Mouse (Mus musculus): ENCODE measurements around the gene Gfra4. TPM values are rescaled to one million over a fixed set of nuclear protein-coding genes. Genes with fewer than 3 reads are reported as not detected.
A peak's percentile ranks its signal among the peaks of the same experiment; 100 is the strongest.

Gene Gfra4
- 3.2 and 3.4 TPM in 2 replicates for polyA plus RNA-seq (2015; fragmentation: Nextera tagmentation; extraction: Ambion mirVana)

DNA sequence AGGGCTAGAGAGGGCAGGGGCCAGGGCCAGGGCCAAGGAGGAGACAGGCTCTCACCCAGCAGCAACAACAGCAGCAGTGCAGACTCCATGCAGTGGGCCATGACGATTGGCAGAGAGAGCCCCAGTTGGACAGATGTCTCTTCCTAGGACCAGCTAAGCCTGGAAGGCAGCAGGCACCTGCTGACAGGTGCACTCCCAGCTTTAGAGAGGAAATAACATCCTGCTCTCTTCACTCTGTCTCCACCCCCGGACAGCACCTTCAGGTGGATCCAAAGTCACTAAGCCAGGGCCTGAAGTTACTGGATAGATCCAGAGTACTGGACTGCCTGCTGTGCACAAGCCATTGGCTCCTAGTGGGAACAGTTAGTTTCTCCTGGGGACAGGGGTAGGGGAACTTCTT lies at the start of gene Gfra4:
Gfra4 (minus strand) TSS at position 101 of the 400 bp plus-strand sequence.
- Histone ChIP-seq H3K9me3 (no peaks in the 10 kb centered on the region), H3K27ac (replicated peaks) (no peak within 1 kb of the TSS), H3K4me2 (peak within 1 kb of the TSS; percentile 94; the same call in 1 of the 2 replicates), H3K27me3 (replicated peaks) (peaks cover 58% of the 10 kb centered on the region), H3K4me1 (peaks cover 26% of the 10 kb centered on the region), H3K4me3 (no peak within 1 kb of the TSS), H3K9ac (no peak within 1 kb of the TSS), H3K36me3 (no peaks in the 10 kb centered on the region)
- ATAC-seq (ENCODE audit: extremely low read depth, insufficient number of reproducible peaks, low FRiP score, low TSS enrichment) = no peak
- 59% methylated on average over 2 of the region's 2 CpGs for WGBS

GRCm38 (mm10) chr2:131090852-131091251 lies 48.0 kb upstream of the Gfra4 start:
- Histone ChIP-seq H3K4me3 (no peak overlapping the region), H3K4me2 (no peak overlapping the region), H3K27me3 (replicated peaks) (no peaks in the 10 kb centered on the region), H3K27ac (replicated peaks) (peak overlapping the region; percentile 15; the same call in 1 of the 2 replicates), H3K9ac (no peak overlapping the region), H3K36me3 (no peaks in the 10 kb centered on the region), H3K9me3 (no peaks in the 10 kb centered on the region), H3K4me1 (peaks cover 2% of the 10 kb centered on the region; the same call in 1 of the 2 replicates)
- 64% methylated on average over 3 of the region's 3 CpGs for WGBS
- ATAC-seq (ENCODE audit: extremely low read depth, insufficient number of reproducible peaks, low FRiP score, low TSS enrichment) = no peak

DNA sequence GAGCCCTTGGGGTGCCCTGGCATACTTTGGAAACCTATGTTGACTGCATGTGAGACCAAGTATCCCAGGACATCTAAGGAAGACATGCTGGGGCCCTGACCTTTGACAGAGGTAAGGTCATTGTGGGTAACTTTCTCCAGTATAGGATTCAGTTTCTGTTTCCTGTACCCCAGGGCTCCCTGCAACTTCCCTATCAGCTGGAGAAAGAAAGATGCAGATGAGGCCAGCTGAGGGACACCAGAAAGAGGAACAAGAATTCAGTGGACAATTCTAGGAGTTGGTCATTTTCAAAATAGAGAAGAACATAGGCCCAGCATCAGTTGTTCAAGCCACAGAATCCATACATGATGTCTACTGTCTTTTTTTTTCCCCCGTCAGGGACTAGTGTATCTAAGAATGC lies 46.7 kb upstream of the Gfra4 start:
- H3K27me3 ChIP-seq (replicated peaks) = peaks cover 3% of the 10 kb centered on the region; the same call in 1 of the 2 replicates
- ATAC-seq (ENCODE audit: extremely low read depth, insufficient number of reproducible peaks, low FRiP score, low TSS enrichment) = no peak
- 80% methylated on average over 1 of the region's 1 CpGs for WGBS
- H3K9me3 ChIP-seq = no peaks in the 10 kb centered on the region
- no peaks in the 10 kb centered on the region for H3K4me1 ChIP-seq
- no peak overlapping the region for H3K9ac ChIP-seq
- H3K36me3 ChIP-seq = no peaks in the 10 kb centered on the region
- no peak overlapping the region for H3K27ac ChIP-seq (replicated peaks)
- no peak overlapping the region for H3K4me2 ChIP-seq
- H3K4me3 ChIP-seq = no peak overlapping the region

GRCm38 (mm10) chr2:131088581-131088980 lies 45.7 kb upstream of the Gfra4 start:
- Histone ChIP-seq H3K9me3 (no peaks in the 10 kb centered on the region), H3K36me3 (no peaks in the 10 kb centered on the region), H3K4me1 (no peaks in the 10 kb centered on the region), H3K27ac (replicated peaks) (no peak overlapping the region), H3K4me3 (no peak overlapping the region), H3K27me3 (replicated peaks) (peaks cover 3% of the 10 kb centered on the region; the same call in 1 of the 2 replicates), H3K4me2 (no peak overlapping the region), H3K9ac (no peak overlapping the region)
- no peak for ATAC-seq (ENCODE audit: extremely low read depth, insufficient number of reproducible peaks, low FRiP score, low TSS enrichment)
- 68% methylated on average over 4 of the region's 4 CpGs for WGBS

DNA sequence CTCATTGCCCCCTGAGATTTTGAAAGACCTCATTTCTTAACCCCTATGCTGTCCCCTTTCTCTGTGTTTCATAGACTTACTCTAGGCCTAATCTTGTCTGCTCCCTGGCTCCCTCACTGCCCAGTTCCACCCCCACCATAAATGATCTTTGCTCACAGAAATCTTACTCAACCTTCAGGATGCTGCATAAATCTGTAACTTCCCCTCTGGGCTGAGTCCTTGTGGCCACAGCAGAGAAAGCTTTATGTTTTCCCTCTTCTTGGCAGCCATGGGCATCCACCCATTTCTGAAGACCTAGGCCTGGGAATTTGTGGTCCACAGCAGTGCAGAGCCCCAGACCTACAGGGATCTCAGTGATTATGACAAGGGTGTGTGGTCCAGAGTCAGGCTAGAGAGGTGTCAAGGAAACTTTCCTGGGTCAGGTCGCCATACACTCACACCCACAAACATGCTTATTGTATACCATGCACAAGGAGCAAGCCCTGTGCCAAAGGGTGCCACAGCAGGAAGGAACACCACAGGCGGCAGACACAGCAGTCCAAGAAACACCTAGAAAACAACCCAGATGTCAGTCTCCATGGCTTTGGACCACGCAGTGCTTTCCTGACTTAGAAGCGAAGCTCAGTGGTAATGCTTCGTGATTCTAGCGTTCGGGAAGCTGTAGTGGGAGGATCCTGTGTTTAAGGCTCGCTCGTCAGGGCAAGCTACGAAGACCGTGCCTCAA lies 43.9 kb upstream of the Gfra4 start, which contains the start of gene Siglec1:
Siglec1 (minus strand) TSS at position 99 of the 724 bp plus-strand sequence.
- Histone ChIP-seq H3K9me3 (no peaks in the 10 kb centered on the region), H3K36me3 (no peaks in the 10 kb centered on the region), H3K9ac (no peak within 1 kb of the TSS), H3K27me3 (replicated peaks) (peaks cover 3% of the 10 kb centered on the region; the same call in 1 of the 2 replicates), H3K27ac (replicated peaks) (no peak within 1 kb of the TSS), H3K4me1 (no peaks in the 10 kb centered on the region), H3K4me3 (no peak within 1 kb of the TSS), H3K4me2 (no peak within 1 kb of the TSS)
- WGBS = 80% methylated on average over 11 of the region's 11 CpGs
- ATAC-seq (ENCODE audit: extremely low read depth, insufficient number of reproducible peaks, low FRiP score, low TSS enrichment) = no peak

GRCm38 (mm10) chr2:131084206-131084605 lies 41.3 kb upstream of the Gfra4 start:
- no peak for ATAC-seq (ENCODE audit: extremely low read depth, insufficient number of reproducible peaks, low FRiP score, low TSS enrichment)
- 69% methylated on average over 4 of the region's 4 CpGs for WGBS

GRCm38 (mm10) chr2:131080507-131080906 lies 37.6 kb upstream of the Gfra4 start:
- H3K4me2 ChIP-seq = no peak overlapping the region
- ATAC-seq (ENCODE audit: extremely low read depth, insufficient number of reproducible peaks, low FRiP score, low TSS enrichment) = no peak
- H3K4me1 ChIP-seq = no peaks in the 10 kb centered on the region
- WGBS = 51% methylated on average over 5 of the region's 5 CpGs
- H3K9me3 ChIP-seq = no peaks in the 10 kb centered on the region
- H3K4me3 ChIP-seq = no peak overlapping the region
- no peak overlapping the region for H3K27ac ChIP-seq (replicated peaks)
- no peak overlapping the region for H3K9ac ChIP-seq
- peaks cover 28% of the 10 kb centered on the region for H3K27me3 ChIP-seq (replicated peaks)
- no peaks in the 10 kb centered on the region for H3K36me3 ChIP-seq

More at GRCm38 (mm10) chr2:131084206-131084605, 41.3 kb upstream of the Gfra4 start:
- Histone ChIP-seq H3K4me2 (no peak overlapping the region), H3K36me3 (no peaks in the 10 kb centered on the region), H3K4me3 (no peak overlapping the region), H3K9me3 (no peaks in the 10 kb centered on the region), H3K27me3 (replicated peaks) (peaks cover 10% of the 10 kb centered on the region), H3K4me1 (no peaks in the 10 kb centered on the region), H3K27ac (replicated peaks) (no peak overlapping the region), H3K9ac (no peak overlapping the region)

DNA sequence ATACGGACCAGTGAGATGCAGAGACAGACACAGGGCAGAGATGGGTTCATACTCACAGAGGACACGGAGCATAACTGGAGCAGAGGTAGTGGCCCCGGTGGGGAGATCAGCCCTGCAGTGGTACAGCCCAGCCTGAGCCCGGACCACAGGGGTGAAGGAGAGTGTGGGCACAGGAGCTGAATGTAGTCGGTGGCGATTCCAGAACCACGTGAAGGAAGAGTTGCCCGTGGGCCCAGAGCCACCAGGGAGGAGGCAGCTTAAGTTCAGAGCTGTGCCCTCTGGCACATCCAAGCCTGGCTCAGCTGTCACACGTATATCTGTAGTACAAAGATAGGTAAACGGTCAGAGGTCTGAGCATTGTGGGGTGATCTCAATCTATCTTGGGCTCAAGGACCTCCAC lies 29.6 kb upstream of the Gfra4 start:
- Histone ChIP-seq H3K36me3 (no peaks in the 10 kb centered on the region), H3K9ac (no peak overlapping the region), H3K9me3 (no peaks in the 10 kb centered on the region), H3K4me1 (no peaks in the 10 kb centered on the region), H3K4me3 (no peak overlapping the region), H3K4me2 (no peak overlapping the region), H3K27ac (replicated peaks) (no peak overlapping the region), H3K27me3 (replicated peaks) (peaks cover 50% of the 10 kb centered on the region)
- ATAC-seq (ENCODE audit: extremely low read depth, insufficient number of reproducible peaks, low FRiP score, low TSS enrichment) = no peak
- WGBS = 69% methylated on average over 10 of the region's 10 CpGs

DNA sequence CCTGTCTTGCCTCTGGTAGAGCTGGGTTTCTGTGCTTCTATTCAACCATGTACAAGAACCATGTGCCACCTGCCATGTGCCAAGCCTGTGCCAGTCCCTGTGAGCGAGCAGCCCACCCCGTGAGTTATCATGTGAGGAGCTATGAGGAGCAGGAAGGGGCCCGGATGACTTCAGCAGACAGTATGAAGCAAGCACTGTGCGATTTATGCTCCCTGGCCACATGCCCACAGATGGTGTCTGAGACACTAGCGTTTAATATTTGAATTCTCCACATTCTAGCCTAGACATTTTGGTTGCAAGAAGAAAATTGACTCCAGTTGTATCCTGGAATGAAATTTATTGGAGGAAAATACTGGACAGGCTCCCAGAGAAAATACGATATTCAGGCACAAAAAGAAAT lies 24.6 kb upstream of the Gfra4 start:
- Histone ChIP-seq H3K27ac (replicated peaks) (no peak overlapping the region), H3K4me1 (peaks cover 10% of the 10 kb centered on the region), H3K9ac (no peak overlapping the region), H3K27me3 (replicated peaks) (peaks cover 79% of the 10 kb centered on the region), H3K9me3 (no peaks in the 10 kb centered on the region), H3K4me2 (no peak overlapping the region), H3K4me3 (no peak overlapping the region), H3K36me3 (no peaks in the 10 kb centered on the region)
- WGBS = 61% methylated on average over 6 of the region's 6 CpGs
- no peak for ATAC-seq (ENCODE audit: extremely low read depth, insufficient number of reproducible peaks, low FRiP score, low TSS enrichment)

- no peaks in the 10 kb centered on the region for H3K9me3 ChIP-seq
- no peak overlapping the region for H3K4me3 ChIP-seq
- no peak overlapping the region for H3K9ac ChIP-seq
- H3K4me1 ChIP-seq = peaks cover 22% of the 10 kb centered on the region
- 65% methylated on average over 9 of the region's 9 CpGs for WGBS
- H3K4me2 ChIP-seq = no peak overlapping the region
- H3K36me3 ChIP-seq = no peaks in the 10 kb centered on the region
- H3K27me3 ChIP-seq (replicated peaks) = peaks cover 84% of the 10 kb centered on the region
- no peak for ATAC-seq (ENCODE audit: extremely low read depth, insufficient number of reproducible peaks, low FRiP score, low TSS enrichment)
- H3K27ac ChIP-seq (replicated peaks) = no peak overlapping the region
Measured at GRCm38 (mm10) chr2:131066342-131066741, 23.5 kb upstream of the Gfra4 start.

- 3% methylated on average over 27 of the region's 27 CpGs for WGBS
- ATAC-seq (ENCODE audit: extremely low read depth, insufficient number of reproducible peaks, low FRiP score, low TSS enrichment) = no peak
Measured at GRCm38 (mm10) chr2:131063404-131063864, 20.5 kb upstream of the Gfra4 start, which contains the start of gene Adam33. Gene Adam33, minus strand, starts transcription at chr2:131063814.

More at GRCm38 (mm10) chr2:131063404-131063864, 20.5 kb upstream of the Gfra4 start, which contains the start of gene Adam33:
- Histone ChIP-seq H3K9ac (peak within 1 kb of the TSS; percentile 73), H3K4me3 (peak within 1 kb of the TSS; percentile 45), H3K9me3 (no peaks in the 10 kb centered on the region), H3K4me2 (peak within 1 kb of the TSS; percentile 67), H3K27me3 (replicated peaks) (peaks cover 58% of the 10 kb centered on the region), H3K27ac (replicated peaks) (no peak within 1 kb of the TSS), H3K36me3 (no peaks in the 10 kb centered on the region), H3K4me1 (peaks cover 48% of the 10 kb centered on the region)
